ENCODE assay signal across 7 mouse cellular contexts in genomic region chr4:43399391-43400131, GRCm38 (mm10). TPM values are rescaled to one million over a fixed set of nuclear protein-coding genes. Genes with fewer than 3 reads are reported as not detected.
DNase-seq lines count a peak whose midpoint lies in the region; TF ChIP-seq lines count a peak whose summit lies in the region.

No protein-coding gene starts in this region.

- H3K27ac ChIP-seq in ES-Bruce4 (ENCODE audit: insufficient read depth, low read length): no peak overlapping the region

- TF ChIP-seq CTCF in ES-Bruce4 (IDR thresholded peaks at IDR 0.05; ENCODE audit: low read depth, low read length): no peak
- no peak for TF ChIP-seq CTCF in lung, adult 2 months (IDR thresholded peaks at IDR 0.05; ENCODE audit: insufficient read depth, low read length)

- peak overlapping the region; percentile 10; the same call in 1 of the 2 replicates for H3K4me3 ChIP-seq in ES-Bruce4 (ENCODE audit: low read depth, low read length)
- H3K4me3 ChIP-seq in lung, adult 2 months (replicated peaks; ENCODE audit: extremely low read depth, low read depth, low read length): peak overlapping the region; percentile 40

- no peaks in the 10 kb centered on the region for H3K9me3 ChIP-seq in ES-Bruce4 (replicated peaks; ENCODE audit: control insufficient read depth, insufficient read depth, low read length, poor library complexity, severe bottlenecking)

- peaks cover 7% of the 10 kb centered on the region for H3K4me1 ChIP-seq in ES-Bruce4 (ENCODE audit: control insufficient read depth, insufficient read depth, low read length)
- peaks cover 43% of the 10 kb centered on the region for H3K4me1 ChIP-seq in lung, adult 2 months (ENCODE audit: control insufficient read depth, insufficient read depth, low read length)

- no peaks in the 10 kb centered on the region for H3K27me3 ChIP-seq in ES-Bruce4 (ENCODE audit: control insufficient read depth, insufficient read depth, low read length, poor library complexity, severe bottlenecking)

- H3K9ac ChIP-seq in ES-Bruce4 (ENCODE audit: low read depth, poor library complexity, severe bottlenecking): no peak overlapping the region

- WGBS in lung, adult 2 months: 37% methylated on average over 31 of the region's 31 CpGs

- intact Hi-C loops in left cerebral cortex, postnatal 10 days (cut with DNase I): no loop called here

- TF ChIP-seq POLR2A in ES-Bruce4 (IDR thresholded peaks at IDR 0.05; ENCODE audit: insufficient read depth, low read length): no peak
- peak; percentile 70 for TF ChIP-seq POLR2A in lung, adult 2 months (IDR thresholded peaks at IDR 0.05; ENCODE audit: borderline replicate concordance, extremely low read depth, low read depth, low read length)

- TF ChIP-seq EP300 in ES-Bruce4 (IDR thresholded peaks at IDR 0.05; ENCODE audit: insufficient read depth, low read depth, low read length): no peak

- no peaks in the 10 kb centered on the region for H3K36me3 ChIP-seq in ES-Bruce4 (ENCODE audit: control insufficient read depth, insufficient read depth, low read length, poor library complexity, severe bottlenecking)

- DNase-seq in brain, adult 2 months (ENCODE audit: low read depth, low spot score): peak; percentile 53
- peak; percentile 69 for DNase-seq in heart, postnatal 4 days
- peak; percentile 57 for DNase-seq in lung, adult 2 months
- DNase-seq in right cerebral cortex, postnatal 25 days: no peak
- DNase-seq in left cerebral cortex, postnatal 10 days (ENCODE audit: extremely low spot score in 1 of 2, low spot score in 2 of 2): no peak
- no peak for DNase-seq in thymus, postnatal 4 days

RNA-seq across cellular contexts. Expression of gene Rusc2, which starts 17.8 kb away (rescaled TPM):
- polyA plus RNA-seq in ES-Bruce4 (2011; ENCODE audit: insufficient read depth, insufficient read length, low read depth, missing spikeins): 24.9 and 27.0 TPM in 2 replicates
- total RNA-seq in heart, postnatal 4 days (2021): 10 to 100 TPM; 39.5 to 41.2 TPM
- 91.1 and 92.8 TPM in 2 replicates for polyA plus RNA-seq in lung, adult 2 months (2012; rRNA removed)
- total RNA-seq in left cerebral cortex, postnatal 10 days (2021): 100 to 1,000 TPM; 151 to 154 TPM

RNA-seq across cellular contexts. Expression of gene Fam166b, which starts 29.4 kb away (rescaled TPM):
- 2.1 and 2.4 TPM in 2 replicates for polyA plus RNA-seq in ES-Bruce4 (2011; ENCODE audit: insufficient read depth, insufficient read length, low read depth, missing spikeins)
- total RNA-seq in heart, postnatal 4 days (2021): not detected
- 14.4 and 15.8 TPM in 2 replicates for polyA plus RNA-seq in lung, adult 2 months (2012; rRNA removed)
- under 1 TPM in 1 of 2 experiments, not detected in 1; 0.30 TPM for total RNA-seq in left cerebral cortex, postnatal 10 days (2021)

RNA-seq across cellular contexts. Expression of gene Tesk1, which starts 42.2 kb away (rescaled TPM):
- 12.6 and 14.9 TPM in 2 replicates for polyA plus RNA-seq in ES-Bruce4 (2011; ENCODE audit: insufficient read depth, insufficient read length, low read depth, missing spikeins)
- 10 to 100 TPM; 41.2 to 45.4 TPM for total RNA-seq in heart, postnatal 4 days (2021)
- polyA plus RNA-seq in lung, adult 2 months (2012; rRNA removed): 83.6 and 83.9 TPM in 2 replicates
- 10 to 100 TPM; 71.7 to 74.2 TPM for total RNA-seq in left cerebral cortex, postnatal 10 days (2021)

RNA-seq across cellular contexts. Expression of gene Cd72, which starts 54.9 kb away (rescaled TPM):
- polyA plus RNA-seq in ES-Bruce4 (2011; ENCODE audit: insufficient read depth, insufficient read length, low read depth, missing spikeins): not detected in 2 replicates
- total RNA-seq in heart, postnatal 4 days (2021): under 1 TPM; 0.56 to 0.69 TPM
- polyA plus RNA-seq in lung, adult 2 months (2012; rRNA removed): 3.4 and 6.2 TPM in 2 replicates
- 1 to 10 TPM in 1 of 2 experiments, not detected in 1; 1.2 TPM for total RNA-seq in left cerebral cortex, postnatal 10 days (2021)

Comparison
In these comparisons a context has a peak if more than half of its experiments do, and no peak if none do; other contexts are left out.
1. DNase-seq: peak in brain, adult 2 months (single experiment), heart, postnatal 4 days (single experiment) and lung, adult 2 months (single experiment); none in right cerebral cortex, postnatal 25 days (single experiment), left cerebral cortex, postnatal 10 days (0 of 2) and thymus, postnatal 4 days (single experiment).